Mouse (Mus musculus) right cerebral cortex, postnatal 36 days (tissue): ENCODE results near the gene Bms1.

Source experiments
- DNase-seq, 2 experiments: peaks; one replicate each; pipeline ENCODE4 v3.0.0; 2022; ENCODE audit warnings: low spot score in 2 of 2, mixed read lengths in 1 of 2

The Bms1 gene

DNA sequence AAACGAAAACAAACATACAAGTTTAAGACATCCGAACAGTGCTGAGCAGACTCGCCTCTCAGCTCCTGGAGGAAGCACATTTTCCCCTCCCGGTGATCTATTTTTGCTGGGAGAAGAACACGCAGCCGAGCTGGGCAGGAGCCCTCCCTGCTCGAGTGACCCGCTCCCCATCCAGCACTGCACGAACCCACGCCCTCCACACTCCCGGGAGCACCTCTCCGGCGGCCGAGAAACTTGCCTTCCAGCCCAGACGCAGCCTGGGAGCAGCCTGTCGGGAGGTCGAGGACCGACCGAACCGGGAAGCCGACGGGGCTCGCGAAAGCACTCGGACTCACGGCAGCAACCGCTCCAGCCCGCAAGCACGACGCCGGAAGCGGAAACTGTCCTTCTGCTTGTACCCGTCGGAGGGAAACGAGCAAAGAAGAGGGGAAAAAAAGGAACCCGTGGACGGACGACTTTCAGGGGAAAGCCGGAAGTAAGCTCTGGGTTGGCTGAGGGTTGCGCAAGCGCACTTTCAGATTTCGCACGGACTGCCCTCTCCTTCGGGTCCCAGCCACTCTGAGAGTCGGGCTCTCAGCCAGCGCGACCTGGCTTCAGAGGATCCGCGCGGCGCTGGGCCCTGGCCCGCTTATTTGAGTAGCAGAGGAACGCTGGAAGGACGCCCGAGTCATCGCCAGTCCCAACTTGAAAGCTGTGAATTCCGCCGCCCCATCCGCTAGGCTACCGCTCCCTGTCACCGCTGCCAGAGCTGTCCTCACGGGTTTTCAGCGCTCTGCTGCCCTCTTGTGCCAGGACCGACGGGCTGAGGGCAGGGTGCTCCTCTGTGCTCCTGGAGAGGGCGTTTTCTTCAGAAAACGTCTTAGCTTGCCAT is at the start of gene Bms1:
TSS of gene Bms1 (minus strand) at position 425 of the 871 bp plus-strand sequence.
- peak; percentile 88 to 89 for DNase-seq

DNA sequence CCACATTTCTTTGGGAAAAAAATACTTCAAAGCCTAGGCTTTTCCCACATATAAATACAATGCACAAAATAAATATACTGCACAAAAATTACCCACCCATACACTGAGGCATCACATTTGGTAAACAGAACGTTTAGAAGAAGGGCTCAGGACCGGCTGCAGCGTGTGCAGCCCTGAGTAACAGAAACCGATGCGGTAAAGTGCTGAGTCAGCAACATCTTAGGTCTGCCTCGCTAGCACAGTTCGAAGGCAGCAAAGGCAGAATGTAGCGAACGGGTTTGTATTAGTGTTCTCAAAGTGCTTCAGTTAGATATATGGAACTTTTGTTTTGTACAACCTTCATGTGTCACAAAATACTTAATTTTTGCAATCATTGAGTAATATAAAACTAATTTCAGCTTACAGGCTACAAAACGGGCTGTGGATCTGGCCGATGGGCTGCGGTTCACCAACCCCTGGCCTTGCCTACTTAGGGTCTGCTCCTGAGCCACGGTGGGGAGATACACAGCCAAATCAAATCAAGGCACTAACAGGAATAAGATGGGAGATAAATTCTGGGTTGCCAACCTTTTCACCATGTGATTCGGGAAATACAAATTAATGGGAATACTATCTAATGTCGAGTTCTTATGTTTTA is 42.9 kb upstream of the Bms1 start:
- no peak for DNase-seq

DNA sequence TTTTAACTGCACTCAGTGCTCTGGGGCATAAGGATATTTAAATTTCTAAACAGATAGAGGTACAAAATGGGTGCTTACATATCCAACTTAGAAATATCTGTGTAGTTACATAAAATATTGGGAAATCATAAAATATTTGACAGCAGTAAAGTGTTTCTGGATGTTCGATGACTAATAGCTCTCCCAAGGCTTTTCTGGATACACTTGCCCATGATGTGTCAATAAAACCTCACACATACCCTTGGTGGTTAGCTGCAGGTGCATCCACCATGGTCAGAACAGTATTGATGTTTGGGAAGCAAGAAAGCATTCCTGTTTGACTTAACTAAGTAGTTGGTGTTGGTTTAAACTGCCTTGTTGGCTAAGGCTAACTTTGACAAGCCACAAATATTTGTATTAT is 38.5 kb upstream of the Bms1 start:
- DNase-seq = no peak

DNA sequence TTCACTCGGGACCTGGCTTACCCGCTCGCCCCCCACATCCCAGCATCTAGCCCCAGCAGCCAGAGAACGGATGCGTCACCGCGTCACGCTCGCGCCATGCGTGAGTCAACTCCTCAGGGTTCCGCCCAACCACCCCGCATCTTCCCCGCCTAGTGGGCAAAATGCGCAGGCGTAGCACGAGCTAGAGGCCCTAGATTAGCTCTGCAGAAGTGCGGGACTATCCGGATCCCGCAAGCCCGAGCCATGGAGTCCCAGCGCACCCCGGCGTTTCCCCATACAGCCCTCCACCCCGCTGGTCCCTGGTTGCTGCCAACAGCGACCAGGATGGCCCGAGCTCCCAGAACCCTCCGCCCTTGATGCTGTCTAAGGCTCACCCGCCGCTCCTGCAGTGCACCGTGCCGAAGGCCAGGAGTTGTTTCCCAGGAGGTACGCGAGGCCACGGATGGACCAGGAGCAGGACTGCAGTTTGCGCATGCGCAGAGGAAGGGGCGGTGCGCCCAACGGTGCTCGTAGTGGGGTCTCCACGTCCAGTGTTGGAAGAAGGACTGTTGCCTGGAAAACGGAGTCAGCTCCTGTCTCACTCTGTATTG is 35.9 kb upstream of the Bms1 start, which contains the start of gene Zfp248:
TSS of gene Zfp248 (minus strand) at position 487 of the 590 bp plus-strand sequence.
- peak; percentile 95 for DNase-seq

DNA sequence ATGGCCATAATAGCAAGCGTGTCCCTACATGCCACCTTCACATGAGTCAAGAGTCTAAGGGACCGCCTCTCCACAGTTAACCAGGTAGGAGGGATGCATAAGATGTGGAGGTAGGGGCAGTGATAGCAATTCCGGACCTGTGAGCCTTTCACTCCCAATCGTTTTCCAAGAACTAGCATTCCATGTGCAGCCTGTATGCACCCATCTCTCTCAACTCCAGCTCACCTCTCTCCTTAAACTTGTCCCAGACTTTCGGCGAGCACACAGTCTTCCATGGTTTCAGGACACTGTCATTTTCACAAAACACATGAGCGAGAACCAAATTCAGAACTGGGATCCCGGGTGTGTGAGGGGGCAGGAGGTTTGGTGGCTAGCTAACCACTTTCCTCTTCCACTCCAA is 35.2 kb upstream of the Bms1 start:
- peak in 1 of 2 experiments; percentile 15 for DNase-seq

DNA sequence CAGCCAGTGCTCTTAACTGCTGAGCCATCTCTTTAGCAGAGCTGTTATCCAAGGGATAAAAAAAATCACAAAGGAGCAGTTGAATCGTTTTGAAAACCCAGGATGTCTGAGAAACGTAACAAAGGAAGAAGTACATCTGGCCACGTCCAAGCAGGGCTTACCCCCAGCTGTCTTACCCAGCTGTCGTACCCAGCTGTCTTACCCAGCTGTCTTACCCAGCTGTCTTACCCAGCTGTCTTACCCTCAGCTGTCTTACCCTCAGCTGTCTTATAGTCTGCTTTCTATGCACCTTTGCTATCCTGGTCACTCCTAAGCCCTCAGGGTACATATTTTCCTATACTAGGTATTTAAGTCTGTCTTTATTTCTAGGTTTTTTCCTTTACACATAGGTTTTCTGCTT is 12.2 kb upstream of the Bms1 start:
- no peak for DNase-seq

DNA sequence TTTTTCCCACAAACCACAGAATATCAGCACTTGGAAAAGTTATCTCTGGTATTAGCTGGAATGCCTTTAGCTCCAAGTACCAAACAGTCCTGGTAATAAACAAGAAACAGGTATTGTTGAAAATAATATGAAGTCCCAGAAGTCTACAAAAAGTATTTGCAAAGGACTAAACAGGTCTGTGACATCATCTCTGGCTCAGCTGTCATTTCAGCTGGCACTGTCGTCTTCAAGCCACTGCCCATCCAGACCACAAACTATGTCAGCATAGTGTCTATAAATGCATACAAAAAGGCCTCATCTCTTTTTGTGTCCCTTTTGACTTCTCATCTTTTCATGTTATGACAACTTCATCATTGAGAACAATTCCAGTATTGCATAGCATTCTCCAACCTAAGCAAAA is 7.4 kb upstream of the Bms1 start:
- DNase-seq = no peak

DNA sequence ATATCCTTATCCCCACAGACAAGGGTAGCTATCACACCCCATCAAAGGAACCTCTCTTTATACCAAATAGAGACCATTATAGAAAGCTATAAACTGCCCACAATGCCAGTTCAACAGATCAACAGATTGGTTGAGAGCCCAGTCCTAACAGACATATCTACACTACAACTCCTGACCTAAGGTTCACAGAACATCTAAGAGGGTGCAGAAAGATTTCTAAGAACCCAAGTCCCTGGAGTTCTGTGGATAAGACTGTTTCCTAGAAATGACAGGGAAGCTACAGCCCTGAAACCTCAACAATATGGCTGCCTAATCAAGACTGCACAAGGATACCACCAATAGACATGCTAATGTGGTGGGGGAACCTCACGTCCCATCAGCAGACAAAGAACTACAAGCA is 8.8 kb downstream of the Bms1 start:
- no peak for DNase-seq

DNA sequence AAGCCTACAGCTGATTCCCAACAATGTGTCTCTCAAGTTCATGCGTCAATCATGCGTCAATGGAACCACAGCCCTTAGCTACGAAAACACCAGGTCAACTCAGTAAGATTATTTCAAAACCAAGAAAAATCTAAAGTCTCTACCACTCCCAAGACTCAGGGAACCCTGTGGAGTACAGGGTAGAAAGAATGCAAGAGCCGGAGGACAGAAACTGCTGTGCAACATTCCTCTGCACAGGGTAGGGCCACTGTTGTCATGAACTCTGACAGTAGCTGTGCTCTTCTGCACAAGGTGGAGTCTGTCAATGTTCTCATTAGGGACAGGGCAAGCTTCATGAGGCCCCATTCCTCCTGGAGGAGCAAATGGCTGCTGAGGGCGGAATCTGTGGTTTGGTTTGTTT is 10.8 kb downstream of the Bms1 start:
- no peak for DNase-seq

DNA sequence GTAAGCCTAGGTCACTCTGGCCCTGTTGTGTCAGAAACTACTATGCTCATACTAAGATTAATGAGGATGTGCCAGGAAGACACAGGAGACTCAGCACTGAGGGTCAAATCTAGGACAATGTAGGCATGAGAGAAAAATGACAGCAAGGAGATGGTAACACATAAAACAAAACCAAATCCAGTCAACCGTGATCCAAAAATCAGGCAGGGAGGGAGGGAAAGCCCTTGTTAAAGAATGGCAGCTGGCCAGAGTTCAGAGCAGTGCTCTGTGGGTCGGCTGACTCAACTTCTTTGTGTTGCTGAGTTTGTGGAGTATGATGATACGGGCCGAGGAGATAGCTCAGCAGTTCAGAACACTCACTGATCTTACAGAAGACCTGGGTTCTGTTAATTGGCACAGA is 12.9 kb downstream of the Bms1 start:
- DNase-seq = no peak

DNA sequence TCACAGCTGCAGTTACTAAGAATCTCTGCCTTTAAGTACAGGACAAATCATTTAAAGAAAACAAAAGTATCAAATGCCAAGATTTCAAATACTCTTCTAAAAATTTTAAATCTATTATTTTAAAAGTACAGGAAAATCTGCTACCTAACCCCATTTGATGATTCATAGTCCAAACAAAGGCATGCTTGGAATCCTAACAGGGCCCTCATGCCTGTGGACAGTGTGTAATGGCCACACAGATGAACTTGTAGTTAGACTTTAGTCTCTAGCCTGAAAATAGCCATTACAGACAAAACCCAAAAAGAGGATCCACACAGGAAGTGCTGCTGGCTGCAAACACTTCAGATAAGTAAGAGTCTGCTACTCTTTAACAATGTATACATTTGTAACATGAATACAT is 28.5 kb downstream of the Bms1 start:
- no peak for DNase-seq

DNA sequence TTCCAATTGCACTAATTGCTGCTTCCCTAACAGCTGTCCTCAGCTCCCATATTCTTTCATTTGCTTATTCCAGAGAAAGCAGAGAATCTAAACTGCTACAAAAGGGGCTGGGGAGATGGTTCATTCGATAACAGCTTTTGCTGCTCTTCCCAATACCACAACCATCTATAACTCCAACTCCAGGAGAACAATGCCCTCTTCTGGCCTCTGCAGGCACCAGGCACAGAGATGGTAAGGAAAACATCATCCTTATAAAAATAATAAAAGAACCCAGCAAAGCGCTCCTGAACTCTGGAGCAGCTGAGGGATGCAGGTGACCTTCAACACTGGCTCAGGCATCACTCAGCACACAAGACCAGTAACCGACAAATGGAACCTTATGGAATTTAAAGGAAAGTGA is 33.3 kb downstream of the Bms1 start:
- no peak for DNase-seq

DNA sequence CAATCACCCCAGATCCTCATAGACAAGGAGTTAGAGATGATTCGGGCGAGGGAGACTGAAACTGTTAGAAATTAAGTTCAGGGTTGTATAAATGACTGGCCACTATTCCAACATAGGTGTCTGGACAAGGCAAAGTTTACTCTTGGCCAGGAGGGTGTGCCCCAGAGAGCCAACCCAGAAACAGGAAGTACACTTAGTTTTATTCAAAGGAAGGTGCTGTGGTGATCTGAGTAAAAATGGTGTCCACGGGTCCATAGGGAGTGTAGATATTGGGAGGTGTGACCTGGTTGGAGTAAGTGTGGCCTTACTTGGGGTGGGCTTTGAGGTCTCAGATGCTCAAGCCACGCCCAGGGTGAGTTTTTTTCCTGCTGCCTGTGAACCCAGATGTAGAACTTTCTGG is 38.0 kb downstream of the Bms1 start:
- DNase-seq = no peak

DNA sequence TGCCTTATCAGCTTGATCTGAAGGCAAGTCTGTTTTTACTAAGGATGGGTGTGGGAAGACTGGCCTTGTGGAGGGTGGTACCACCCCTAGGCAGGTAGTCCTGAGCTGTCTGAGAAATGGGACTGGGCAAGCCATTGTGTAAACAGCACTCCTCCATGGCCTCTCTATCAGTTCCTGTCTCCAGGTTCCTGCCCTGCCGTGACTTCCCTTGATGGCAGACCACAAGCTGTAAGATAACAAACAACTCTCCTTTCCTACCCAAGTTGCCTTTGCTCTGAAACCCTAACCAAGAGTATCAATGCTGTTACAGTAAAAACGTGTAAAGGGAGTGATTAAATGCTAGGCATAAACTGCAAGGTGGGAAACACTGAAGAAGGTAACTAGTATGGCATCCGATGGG is 38.6 kb downstream of the Bms1 start:
- DNase-seq = no peak

DNA sequence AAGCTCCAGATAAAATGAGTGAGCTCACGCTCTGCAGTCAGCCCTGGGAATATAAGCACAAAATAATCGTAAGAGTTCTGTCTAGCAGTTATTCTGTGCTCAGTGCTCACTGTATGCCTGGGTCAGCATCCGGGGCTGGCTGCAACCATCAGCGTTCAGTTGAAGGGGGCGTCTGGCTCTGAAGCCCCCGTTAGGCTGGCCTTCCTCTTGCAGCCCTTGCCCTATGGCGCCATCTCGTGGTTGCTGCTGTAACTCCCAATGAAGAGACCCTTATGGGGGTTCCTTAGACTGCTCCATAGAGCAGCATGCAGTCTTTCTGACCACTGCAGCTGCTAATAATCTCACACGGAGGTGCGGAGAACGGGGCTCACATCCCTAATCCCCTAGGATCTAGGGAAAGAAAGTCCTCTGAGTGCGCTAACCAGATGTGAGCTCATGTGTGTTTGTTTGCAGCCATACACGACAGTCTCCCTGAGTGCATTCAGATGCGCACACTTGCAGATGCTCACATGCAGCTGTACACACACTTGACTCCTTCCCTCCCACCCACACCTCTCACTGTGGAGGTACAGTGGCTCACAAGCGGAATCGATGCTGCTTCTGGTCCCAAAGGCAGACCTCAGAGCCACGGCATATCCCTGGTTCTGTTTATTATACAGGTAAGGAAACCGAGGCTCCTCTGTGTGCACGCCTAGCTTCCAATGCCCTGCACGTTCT is 39.7 kb downstream of the Bms1 start:
- peak in 1 of 2 experiments; percentile 36 for DNase-seq

DNA sequence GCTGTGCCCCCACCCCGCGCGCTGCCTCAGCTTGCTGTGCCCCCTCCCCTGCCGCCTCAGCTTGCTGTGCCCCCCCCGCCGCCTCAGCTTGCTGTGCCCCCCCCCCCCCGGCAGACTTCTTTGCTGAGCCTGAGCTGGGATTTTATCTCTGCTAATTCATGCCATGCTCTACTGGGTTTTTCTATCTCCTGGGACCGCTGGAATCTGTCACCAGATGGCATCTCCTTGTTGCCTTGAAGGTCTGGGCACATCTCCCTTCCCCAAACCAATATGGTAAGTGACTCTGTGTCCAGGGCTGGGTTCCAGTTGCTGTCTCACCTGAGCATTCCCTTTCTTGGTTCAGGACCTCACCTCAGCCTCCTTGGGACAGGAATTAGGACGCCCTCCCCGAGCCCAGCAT is 41.7 kb downstream of the Bms1 start:
- DNase-seq = no peak

DNA sequence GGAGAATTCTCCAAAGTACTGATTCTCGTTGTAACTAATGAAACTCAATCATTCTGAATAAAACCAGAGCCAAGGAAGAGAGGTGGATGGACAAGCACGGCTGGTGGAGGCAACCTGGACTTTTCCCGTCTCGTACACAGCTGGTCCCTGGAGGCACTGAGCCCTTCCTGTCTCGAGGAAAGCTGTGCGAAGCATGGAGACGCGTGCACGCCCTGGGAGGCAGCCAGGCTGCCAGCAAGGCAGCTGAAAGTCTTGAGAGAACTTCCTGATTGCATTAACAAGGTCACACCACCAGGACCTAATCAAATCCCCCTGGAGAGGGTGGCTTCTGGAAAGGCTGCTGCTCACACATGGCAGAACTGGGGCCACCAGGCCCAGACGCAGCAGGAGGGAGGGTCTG is 43.3 kb downstream of the Bms1 start:
- DNase-seq = no peak

DNA sequence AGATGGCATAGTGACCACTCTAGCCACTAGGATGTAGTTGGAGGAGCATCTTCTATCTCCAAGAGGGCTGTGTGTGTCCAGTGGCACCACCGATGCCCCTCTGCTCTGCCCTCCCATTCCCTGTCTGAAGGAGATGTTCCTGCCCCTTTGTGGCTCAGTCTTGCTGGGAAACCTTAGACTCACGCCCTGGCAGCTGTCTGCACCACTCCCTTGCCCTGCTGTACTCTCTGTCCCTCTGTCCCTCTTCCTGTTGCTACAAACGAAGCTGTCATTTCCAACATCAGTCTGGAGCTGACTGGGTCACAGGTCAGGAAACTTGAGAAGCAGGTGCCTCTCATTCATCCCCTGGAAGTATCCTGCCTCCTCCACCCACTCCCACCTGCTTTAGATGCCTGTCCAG is 43.8 kb downstream of the Bms1 start:
- no peak for DNase-seq

DNA sequence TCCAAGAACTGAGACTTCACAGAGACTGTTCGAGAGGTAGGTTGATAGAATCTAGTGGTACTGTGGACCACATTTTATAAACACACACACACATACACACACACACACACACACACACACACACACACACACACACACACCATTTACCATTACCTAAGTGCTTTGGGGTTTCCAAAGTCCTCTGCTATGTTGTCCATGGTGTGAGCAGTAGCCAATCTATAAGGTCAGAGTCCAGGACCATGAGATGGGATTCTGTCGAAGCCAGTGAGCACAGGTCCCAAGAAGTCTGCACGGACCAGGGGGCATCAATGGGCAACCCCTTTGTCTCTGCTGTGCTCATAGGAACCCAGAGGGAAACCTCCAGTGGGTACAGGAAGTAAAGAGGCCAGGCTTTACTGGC is 44.2 kb downstream of the Bms1 start:
- DNase-seq = no peak

DNA sequence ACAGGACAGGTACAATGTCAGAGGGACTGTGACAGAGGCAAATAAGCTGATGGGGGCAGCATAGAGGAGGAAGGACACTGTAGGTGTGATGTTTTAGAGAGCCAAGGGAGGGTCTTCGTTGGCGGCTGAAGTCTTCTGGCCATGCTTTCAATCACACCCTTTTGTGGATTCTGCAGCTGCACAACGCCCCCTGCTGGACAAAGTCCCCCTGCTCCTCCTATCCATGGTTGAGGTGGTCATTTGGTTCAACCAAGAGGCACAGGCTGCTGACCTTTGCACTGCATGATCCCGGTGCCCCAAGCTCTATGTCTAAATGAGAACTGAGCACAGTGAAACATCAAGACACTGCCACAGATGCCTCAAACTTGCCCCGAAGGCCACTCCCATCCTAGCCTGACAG is 46.0 kb downstream of the Bms1 start:
- peak in 1 of 2 experiments; percentile 27 for DNase-seq

DNA sequence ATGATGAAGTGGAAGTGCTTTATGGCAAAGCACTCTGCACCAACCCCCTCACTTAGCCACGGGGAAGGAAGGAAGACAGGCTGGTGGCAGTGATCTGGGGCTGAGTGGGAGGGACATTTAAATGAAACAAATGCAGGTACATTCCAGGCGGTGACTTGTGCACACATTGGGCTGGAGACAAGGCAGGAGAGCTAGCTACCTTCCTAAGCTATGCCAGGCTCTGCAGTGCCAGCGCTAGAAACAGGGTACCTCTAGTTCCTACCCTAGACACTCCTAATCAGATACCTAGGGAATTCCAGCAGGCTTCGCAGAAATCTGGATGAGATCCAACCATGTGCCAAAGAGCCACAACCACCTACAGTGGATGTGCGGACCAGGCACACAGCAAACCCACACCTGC is 46.5 kb downstream of the Bms1 start:
- DNase-seq = peak; percentile 32 to 47

DNA sequence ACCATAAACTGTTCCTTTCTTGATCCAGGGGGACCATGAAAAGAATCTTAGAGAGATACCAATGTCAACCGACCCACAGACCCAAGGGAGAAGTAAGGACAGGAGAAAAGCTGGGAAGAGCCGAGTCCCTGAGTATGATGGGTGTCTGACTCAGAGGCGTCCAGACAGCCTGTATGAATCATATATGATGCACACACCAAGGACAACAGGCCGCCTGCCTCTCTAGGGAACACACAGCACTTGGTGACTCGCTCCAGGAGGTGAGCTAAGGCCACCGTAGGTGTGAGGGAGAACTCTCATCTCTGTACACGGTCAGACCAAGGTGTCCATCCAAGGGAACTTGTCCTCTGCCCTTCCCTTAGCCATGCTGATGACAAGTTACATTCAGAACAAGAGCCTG is 51.8 kb downstream of the Bms1 start:
- DNase-seq = no peak
